Mouse (Mus musculus) embryonic fibroblast, embryonic 13.5 days (primary cell): ENCODE measurements around the gene Palld. TPM values are rescaled to one million over a fixed set of nuclear protein-coding genes. Genes with fewer than 3 reads are reported as not detected.

Experiments used
- H3K27ac ChIP-seq: 2 replicates; pipeline ENCODE4 v1.5.1; 2012; ENCODE audit warnings: low read length, control low read depth, inconsistent platforms; ENCODE audit not compliant: insufficient read depth
- H3K4me1 ChIP-seq: 2 replicates; pipeline ENCODE4 v1.6.1; 2011; ENCODE audit warnings: low read length; ENCODE audit not compliant: control insufficient read depth, insufficient read depth
- H3K4me3 ChIP-seq: 2 replicates; pipeline ENCODE4 v1.5.1; 2011; ENCODE audit warnings: mild to moderate bottlenecking, control low read depth, low read length; ENCODE audit not compliant: insufficient read depth
- CTCF ChIP-seq: IDR thresholded peaks from 2 replicates; pipeline ENCODE4 v1.5.1; 2011; ENCODE audit warnings: mild to moderate bottlenecking, control low read depth, low read length, moderate library complexity, borderline replicate concordance; ENCODE audit not compliant: insufficient read depth
- POLR2A ChIP-seq: IDR thresholded peaks from 2 replicates; pipeline ENCODE4 v1.6.1; 2011; ENCODE audit warnings: low read depth, mild to moderate bottlenecking, control low read depth, low read length, moderate library complexity
- polyA plus RNA-seq: library from polyadenylated mRNA; stranded (reverse); fragments of >200 nt; gene quantifications from 2 replicates; pipeline ENCODE4 v1.2.4, GENCODE M21; 2011; ENCODE audit warnings: low read depth; ENCODE audit not compliant: missing spikeins, insufficient read length

Gene Palld
- polyA plus RNA-seq, 1 experiment: 228 TPM

DNA sequence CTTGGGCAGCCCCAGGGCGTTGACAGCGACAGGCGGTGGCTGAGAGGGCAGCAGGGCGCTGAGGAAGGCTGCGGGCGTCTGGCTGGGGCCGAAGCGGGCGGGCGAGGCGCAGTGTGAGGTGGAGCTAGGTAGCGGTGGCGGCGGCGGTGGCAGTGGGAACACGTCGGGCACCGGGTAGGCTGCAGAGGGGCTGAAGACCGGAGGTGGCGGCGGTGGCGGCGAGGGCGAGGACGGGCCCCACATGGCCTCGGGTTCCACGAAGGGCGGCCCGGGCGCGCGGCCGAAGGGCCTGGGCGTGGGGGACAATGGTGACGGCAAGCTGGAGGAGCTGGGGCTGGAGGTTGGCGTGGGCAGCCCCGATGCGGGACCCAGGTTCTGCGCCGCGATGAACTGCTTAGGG lies 352.9 kb downstream of the Palld start:
- no peak overlapping the region for H3K27ac ChIP-seq
- TF ChIP-seq CTCF: no peak
- TF ChIP-seq POLR2A: no peak

DNA sequence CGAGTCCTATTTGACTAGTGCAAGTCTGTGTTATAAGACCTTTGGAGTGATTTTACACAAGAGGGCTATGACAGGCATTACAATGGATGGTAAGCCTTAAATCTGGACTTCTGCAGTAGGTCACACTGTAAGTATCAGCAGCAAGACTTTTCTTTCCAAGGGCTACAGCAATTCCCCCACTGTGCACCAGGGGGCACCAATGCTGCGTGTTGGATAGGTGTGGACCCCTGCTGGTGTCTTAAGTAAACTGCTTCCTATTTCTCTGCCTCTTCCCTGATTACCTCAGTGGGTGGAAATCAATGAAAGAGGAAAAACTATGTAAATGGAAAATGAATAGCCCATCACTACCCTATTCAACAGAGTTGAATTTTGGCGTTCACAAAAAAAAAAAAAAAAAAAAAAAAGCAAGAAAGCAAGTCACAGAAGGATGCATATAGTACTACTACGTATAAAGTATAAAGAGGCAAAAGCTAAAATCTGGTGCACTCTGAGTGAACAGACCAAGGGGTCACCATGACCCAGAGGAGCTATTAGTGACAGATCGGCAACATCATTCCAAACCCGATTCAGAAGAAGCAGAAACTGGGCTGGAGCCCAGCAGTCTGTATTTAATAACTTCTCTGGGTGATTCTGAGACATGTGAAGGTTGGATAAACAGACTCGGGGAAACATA lies 362.5 kb downstream of the Palld start:
- H3K4me3 ChIP-seq: no peak overlapping the region
- H3K27ac ChIP-seq: no peak overlapping the region

More for the DNA sequence above, 352.9 kb downstream of the Palld start:
- Histone ChIP-seq H3K4me1 (peaks cover 8% of the 10 kb centered on the region), H3K4me3 (no peak overlapping the region)

DNA sequence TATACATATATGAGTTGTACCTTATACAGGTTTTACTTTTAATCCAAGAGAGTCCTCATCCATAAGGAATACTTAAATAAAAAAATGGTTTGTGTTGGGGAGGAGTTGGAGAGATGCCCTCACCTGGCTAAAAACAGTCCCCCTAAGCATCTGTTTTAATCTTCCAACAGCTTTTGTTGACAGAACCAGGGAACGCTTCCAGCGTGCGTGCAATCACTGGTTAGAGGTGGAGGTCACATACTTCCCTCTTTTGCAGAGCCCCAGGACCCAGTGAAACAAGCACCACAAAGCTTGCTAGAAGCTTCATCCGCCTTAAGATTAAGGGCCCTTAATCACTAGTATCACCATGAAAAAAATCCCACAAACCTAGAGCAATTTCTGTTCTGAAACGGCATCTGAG lies 365.0 kb downstream of the Palld start:
- TF ChIP-seq CTCF (no peak), POLR2A (no peak)
- no peak overlapping the region for H3K27ac ChIP-seq
- H3K4me3 ChIP-seq: no peak overlapping the region
- H3K4me1 ChIP-seq: peaks cover 3% of the 10 kb centered on the region

More for the DNA sequence above, 362.5 kb downstream of the Palld start:
- TF ChIP-seq POLR2A (no peak), CTCF (peak; percentile 93)
- H3K4me1 ChIP-seq: no peaks in the 10 kb centered on the region; the same call in none of the 2 replicates

DNA sequence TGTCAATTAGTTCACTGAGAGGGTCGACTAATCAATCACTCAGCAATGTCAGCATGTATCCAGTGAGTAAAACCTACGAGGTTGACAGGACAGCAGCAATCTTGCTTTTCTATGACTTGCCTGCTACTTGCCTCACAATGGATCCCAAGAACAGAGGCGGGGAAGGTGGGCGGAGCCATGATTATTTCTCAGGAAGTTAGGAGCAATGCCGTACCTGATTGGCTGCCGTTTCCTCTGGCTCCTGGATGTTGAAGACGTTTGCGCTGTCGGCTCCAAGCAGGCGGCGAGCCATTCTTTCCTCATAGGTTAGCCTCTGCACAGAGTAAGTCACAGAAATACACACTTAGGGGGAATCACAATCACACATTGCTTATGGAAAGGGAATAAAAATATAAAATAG lies 367.0 kb downstream of the Palld start:
- TF ChIP-seq CTCF: no peak
- TF ChIP-seq POLR2A: no peak
- Histone ChIP-seq H3K4me1 (peaks cover 3% of the 10 kb centered on the region), H3K27ac (peak overlapping the region; percentile 31; the same call in 1 of the 2 replicates), H3K4me3 (no peak overlapping the region)

DNA sequence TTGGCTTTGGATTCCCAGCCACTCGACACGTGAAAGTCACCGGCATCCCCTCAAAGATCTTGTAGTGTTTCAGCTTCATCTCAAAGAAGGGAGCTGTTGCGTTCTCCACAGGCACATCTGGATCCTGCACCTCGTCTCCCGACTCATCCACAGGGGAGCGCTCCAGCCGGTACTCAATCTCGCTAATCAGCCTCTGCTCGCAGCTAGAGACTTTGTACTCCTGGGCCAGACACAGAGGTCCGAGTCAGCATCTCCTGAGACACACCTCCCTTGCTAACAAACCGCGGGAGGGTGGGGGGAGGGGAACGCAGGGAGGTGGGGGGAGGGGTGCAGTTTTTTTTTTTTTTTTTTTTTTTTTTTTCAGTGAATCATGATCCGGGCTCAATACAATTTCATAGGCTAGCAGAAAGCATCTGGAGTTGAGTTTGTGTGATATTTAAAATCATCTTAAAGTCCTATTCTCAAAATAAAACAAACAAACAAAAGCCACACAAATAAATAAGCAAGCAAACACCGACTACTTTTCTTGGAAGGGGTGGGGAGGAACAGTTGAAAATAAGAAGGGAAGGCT lies 369.0 kb downstream of the Palld start:
- TF ChIP-seq CTCF (no peak), POLR2A (no peak)
- Histone ChIP-seq H3K27ac (no peak overlapping the region), H3K4me3 (no peak overlapping the region), H3K4me1 (peaks cover 3% of the 10 kb centered on the region)

DNA sequence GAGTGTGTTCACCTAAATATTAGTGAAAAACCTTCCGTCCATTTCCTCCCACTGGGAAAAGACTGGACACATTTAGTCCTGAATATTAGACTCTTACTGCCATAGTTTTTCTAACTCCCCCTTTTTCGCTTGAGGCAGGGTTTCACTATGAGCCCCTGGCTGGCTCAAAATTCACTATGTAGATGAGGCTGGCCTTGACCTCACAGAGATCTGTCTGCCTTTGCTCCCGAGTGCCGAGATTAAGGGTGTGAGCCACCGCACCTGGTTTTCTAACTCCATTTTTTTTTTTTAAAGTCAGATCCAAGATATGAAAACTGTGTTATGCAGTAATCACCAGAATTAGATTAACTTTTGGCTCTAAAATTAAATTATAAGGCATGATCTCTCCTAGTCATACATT lies 369.7 kb downstream of the Palld start:
- no peak overlapping the region for H3K4me3 ChIP-seq
- H3K4me1 ChIP-seq: peaks cover 3% of the 10 kb centered on the region
- H3K27ac ChIP-seq: no peak overlapping the region
- TF ChIP-seq POLR2A: no peak
- TF ChIP-seq CTCF: no peak

DNA sequence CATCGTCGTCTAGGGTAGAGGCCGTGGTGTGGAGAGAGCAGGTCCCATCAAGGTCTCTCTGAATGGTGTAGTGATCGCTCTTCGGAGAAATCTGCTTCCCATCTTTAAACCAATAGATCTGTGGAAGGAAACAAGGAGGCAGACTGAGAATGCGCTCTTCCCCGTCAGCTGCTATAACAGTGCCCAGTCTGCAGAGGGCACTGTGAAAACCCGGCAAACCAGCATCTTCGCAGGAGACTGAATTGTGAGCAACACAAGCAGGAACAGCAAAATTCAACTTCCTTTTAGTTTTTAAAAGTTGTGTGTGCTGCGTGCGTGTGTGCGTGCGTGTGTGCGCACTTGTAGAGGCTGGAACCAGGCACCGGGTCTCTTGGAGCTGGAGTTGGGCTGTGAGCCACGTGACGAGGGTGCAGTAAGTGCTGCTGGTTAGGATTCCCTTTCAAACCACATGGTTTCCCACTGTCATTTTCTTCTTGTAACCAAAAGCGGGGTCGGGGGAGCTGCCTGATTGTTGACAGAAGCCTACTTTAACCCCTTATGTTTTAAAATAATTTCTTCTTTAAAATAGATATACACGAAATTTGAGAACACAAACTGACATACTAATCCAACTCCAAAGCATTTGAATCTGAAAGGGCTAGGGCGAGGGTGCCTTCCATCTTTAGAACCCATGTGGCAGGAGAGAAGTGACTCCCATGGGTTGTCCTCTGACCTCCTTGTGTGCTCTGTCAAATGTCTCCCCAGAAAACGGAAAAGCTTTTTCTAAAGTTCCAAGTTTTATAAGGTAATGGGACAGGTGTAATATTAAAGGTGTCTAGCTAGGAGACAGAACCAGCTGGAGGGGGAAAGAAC lies 370.3 kb downstream of the Palld start:
- Histone ChIP-seq H3K4me1 (peaks cover 3% of the 10 kb centered on the region; the same call in 1 of the 2 replicates), H3K4me3 (no peak overlapping the region), H3K27ac (no peak overlapping the region)
- TF ChIP-seq CTCF (peak; percentile 26; the same call in 1 of the 2 replicates), POLR2A (no peak)

DNA sequence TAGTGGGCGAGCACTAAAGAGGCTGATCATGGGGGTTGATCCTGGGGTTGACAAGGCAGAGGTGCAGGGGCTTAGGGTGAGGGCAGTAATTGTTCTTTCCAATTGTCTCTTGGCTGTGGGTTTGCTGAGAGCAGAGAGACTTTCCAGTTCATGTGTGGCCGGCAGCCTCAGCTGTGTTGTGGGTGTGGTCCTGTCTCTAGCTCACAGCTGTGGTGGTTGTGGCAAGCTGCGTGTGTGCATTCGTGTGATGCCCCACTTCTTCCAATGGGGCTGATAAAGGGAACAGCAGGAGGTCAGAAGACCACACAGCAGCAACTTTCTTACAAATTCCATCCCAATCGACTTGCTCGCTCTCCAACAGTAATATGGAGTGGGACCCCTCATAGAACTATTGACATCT lies 373.8 kb downstream of the Palld start:
- TF ChIP-seq POLR2A (no peak), CTCF (no peak)
- H3K4me1 ChIP-seq: no peaks in the 10 kb centered on the region
- no peak overlapping the region for H3K27ac ChIP-seq
- H3K4me3 ChIP-seq: no peak overlapping the region

DNA sequence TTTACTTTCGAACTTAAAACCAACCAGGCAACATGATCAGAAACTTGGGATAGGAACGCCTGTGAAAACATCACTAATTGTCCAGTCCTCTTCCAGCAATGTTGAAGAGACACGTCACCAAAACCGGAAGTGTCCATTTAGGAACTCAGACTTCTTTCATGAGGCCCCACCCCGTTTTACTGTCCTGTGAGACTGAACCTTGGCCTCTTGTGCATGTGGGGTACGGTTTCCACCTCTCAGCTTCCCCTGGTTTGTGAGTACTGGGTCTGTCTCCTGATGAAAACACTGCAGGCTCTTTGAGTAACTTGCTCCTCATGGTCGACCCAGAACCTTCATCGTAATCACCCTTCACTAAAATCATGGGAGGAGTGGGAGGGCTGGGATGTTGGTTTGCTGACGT lies 374.3 kb downstream of the Palld start:
- H3K27ac ChIP-seq: no peak overlapping the region
- no peaks in the 10 kb centered on the region for H3K4me1 ChIP-seq
- no peak overlapping the region for H3K4me3 ChIP-seq
- no peak for TF ChIP-seq POLR2A
- TF ChIP-seq CTCF: no peak

DNA sequence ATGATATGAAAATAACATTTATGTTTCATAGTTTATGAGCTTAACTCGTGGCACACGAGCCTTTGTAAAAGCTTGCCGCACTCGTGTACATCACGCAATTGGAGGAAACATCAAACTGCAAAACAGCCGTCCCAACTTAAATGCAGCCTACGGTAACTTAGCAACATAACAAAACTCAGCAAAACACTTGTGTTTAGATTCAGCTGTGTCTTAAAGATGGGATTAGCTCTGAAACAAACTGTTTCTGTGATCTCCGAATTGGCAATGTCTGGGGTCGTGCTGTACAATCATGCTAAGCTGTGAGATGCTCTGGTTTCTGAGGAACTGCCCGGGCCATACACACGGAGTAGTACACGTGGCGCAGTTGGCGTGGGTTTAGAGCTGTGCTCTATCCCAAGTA lies 375.5 kb downstream of the Palld start:
- H3K4me3 ChIP-seq: no peak overlapping the region
- no peak for TF ChIP-seq POLR2A
- TF ChIP-seq CTCF: no peak
- H3K4me1 ChIP-seq: no peaks in the 10 kb centered on the region
- no peak overlapping the region for H3K27ac ChIP-seq
